Comparison of ENCODE assay signal across 9 mouse cellular contexts in genomic region chr11:87968356-87969122, GRCm38 (mm10). TPM values are rescaled to one million over a fixed set of nuclear protein-coding genes. Genes with fewer than 3 reads are reported as not detected.
DNase-seq lines count a peak whose midpoint lies in the region; ATAC-seq lines count a peak whose summit lies in the region.
"Had no signal": no experiment of that assay in that cellular context is flagged by ENCODE, and none has a peak within 500 bp of the region (broad histone marks: within the 10 kb centered on the region; RNA-seq: fewer than 3 reads in every experiment).

No protein-coding gene starts in this region.

- DNase-seq in CD4-positive, CD25-positive, alpha-beta regulatory T cell, adult 2 months (ENCODE audit: low read depth, low spot score): peak; percentile 80
- no peak for DNase-seq in lung, postnatal 25 days (ENCODE audit: low spot score)
- peak; percentile 39 for DNase-seq in thymus, postnatal 14 days
- DNase-seq in urinary bladder, postnatal 10 days (ENCODE audit: low spot score): no peak
- no peak for DNase-seq in layer of hippocampus, postnatal 25 days (ENCODE audit: extremely low spot score in 1 of 2, low spot score in 1 of 2)

- H3K4me1 ChIP-seq in lung, embryonic 15.5 days: 0 out of 2 replicates have a peak, but pooled peaks cover 7% of the 10 kb centered on the region
- peaks cover 14% of the 10 kb centered on the region for H3K4me1 ChIP-seq in liver, embryonic 12.5 days

- peaks cover 5% of the 10 kb centered on the region; the same call in 1 of the 2 replicates for H3K27me3 ChIP-seq in lung, embryonic 15.5 days
- H3K27me3 ChIP-seq in liver, embryonic 12.5 days (replicated peaks): peaks cover 16% of the 10 kb centered on the region; the same call in 1 of the 2 replicates

- H3K27ac ChIP-seq in lung, embryonic 15.5 days: no peak overlapping the region
- H3K27ac ChIP-seq in liver, embryonic 12.5 days: no peak overlapping the region

- 14% methylated on average over 16 of the region's 20 CpGs for WGBS in lung, embryonic 15.5 days
- WGBS in liver, embryonic 12.5 days (ENCODE audit: insufficient replicate concordance): 10% methylated on average over 17 of the region's 20 CpGs

- H3K4me3 ChIP-seq in lung, embryonic 15.5 days: no peak overlapping the region
- peak overlapping the region; percentile 21 for H3K4me3 ChIP-seq in liver, embryonic 12.5 days
- H3K4me3 ChIP-seq: myocyte had no signal

- no peak for ATAC-seq in CD4-positive, CD25-positive, alpha-beta regulatory T cell, adult 4 months
- no peak for ATAC-seq in lung, embryonic 15.5 days (ENCODE audit: borderline replicate concordance, extremely low read depth, low FRiP score, low TSS enrichment)
- no peak for ATAC-seq in liver, embryonic 12.5 days

- H3K9me3 ChIP-seq in lung, embryonic 15.5 days: no peaks in the 10 kb centered on the region
- no peaks in the 10 kb centered on the region for H3K9me3 ChIP-seq in liver, embryonic 12.5 days (replicated peaks)

- H3K4me2 ChIP-seq in lung, embryonic 15.5 days: peak overlapping the region; percentile 53
- H3K4me2 ChIP-seq in liver, embryonic 12.5 days: peak overlapping the region; percentile 66

- H3K36me3 ChIP-seq in lung, embryonic 15.5 days: no peaks in the 10 kb centered on the region
- no peaks in the 10 kb centered on the region for H3K36me3 ChIP-seq in liver, embryonic 12.5 days

- no peak overlapping the region for H3K9ac ChIP-seq in lung, embryonic 15.5 days
- no peak overlapping the region for H3K9ac ChIP-seq in liver, embryonic 12.5 days

RNA-seq across cellular contexts. Expression of gene Dynll2, which starts 18.8 kb away (rescaled TPM):
- 1 to 10 TPM; 4.0 to 4.6 TPM for polyA plus RNA-seq in CD4-positive, CD25-positive, alpha-beta regulatory T cell, adult 4 months (2017; shearing (Covaris generic))
- polyA plus RNA-seq in lung, embryonic 15.5 days (2015; fragmentation: Nextera tagmentation; extraction: Ambion mirVana): 26.1 and 27.6 TPM in 2 replicates
- polyA plus RNA-seq in liver, embryonic 12.5 days (2016; fragmentation: Nextera tagmentation; extraction: Ambion mirVana): 14.3 and 15.5 TPM in 2 replicates
- total RNA-seq in layer of hippocampus, postnatal 25 days (2021): 100 to 1,000 TPM; 435 to 462 TPM

RNA-seq across cellular contexts. Expression of gene Olfr464, which starts 47.8 kb away (rescaled TPM):
- not detected for polyA plus RNA-seq in CD4-positive, CD25-positive, alpha-beta regulatory T cell, adult 4 months (2017; shearing (Covaris generic))
- not detected in 2 replicates for polyA plus RNA-seq in lung, embryonic 15.5 days (2015; fragmentation: Nextera tagmentation; extraction: Ambion mirVana)
- polyA plus RNA-seq in liver, embryonic 12.5 days (2016; fragmentation: Nextera tagmentation; extraction: Ambion mirVana): not detected in 2 replicates
- not detected for total RNA-seq in layer of hippocampus, postnatal 25 days (2021)
- polyA plus RNA-seq: myocyte had no signal

Comparison
In these comparisons a context has a peak if more than half of its experiments do, and no peak if none do; other contexts are left out.
1. DNase-seq: peak in CD4-positive, CD25-positive, alpha-beta regulatory T cell, adult 2 months (single experiment) and thymus, postnatal 14 days (single experiment); none in lung, postnatal 25 days (single experiment), urinary bladder, postnatal 10 days (single experiment) and layer of hippocampus, postnatal 25 days (0 of 2).